Mouse (Mus musculus) lung, adult 2 months (tissue): ENCODE measurements at regions not wholly inside any gene's neighbourhood (a gene's known extent, or its start where the extent isn't known, plus 50 kb on each side); places are given as distances from the start of the nearest gene placed in this dataset.

Experiments used
- CTCF ChIP-seq: fragments of 200-500 bp; IDR thresholded peaks from 2 replicates; pipeline ENCODE4 v1.5.1; 2011; ENCODE audit warnings: mild to moderate bottlenecking, low read length, control low read depth; ENCODE audit not compliant: insufficient read depth
- POLR2A ChIP-seq: fragments of 200-500 bp; IDR thresholded peaks from 2 replicates; pipeline ENCODE4 v1.6.1; 2011; ENCODE audit warnings: low read depth, mild to moderate bottlenecking, control low read depth, low read length, borderline replicate concordance; ENCODE audit errors: extremely low read depth

DNA sequence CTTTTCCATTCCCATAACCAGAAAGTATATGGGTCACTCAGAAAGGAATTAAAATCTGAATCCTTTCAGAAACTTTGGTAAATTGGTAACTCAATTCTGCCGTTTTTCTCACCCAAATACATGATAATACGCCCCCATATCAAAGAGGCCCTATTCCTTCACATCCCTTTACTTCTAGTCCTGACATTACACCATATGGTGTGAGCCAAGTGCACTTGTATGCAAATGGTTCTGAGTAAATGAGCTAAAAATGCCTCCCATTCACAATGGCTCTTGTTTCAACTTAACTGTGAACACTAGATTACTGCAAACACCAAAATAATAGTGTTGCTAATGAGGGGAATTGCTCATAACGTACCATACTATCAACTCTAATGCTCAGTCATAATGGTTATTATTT is 201.7 kb upstream of the Acvr2a start:
- no peak for TF ChIP-seq CTCF
- no peak for TF ChIP-seq POLR2A
